Mouse (Mus musculus): Measurements from ENCODE around the gene Cwc27. TPM values are rescaled to one million over a fixed set of nuclear protein-coding genes. Genes with fewer than 3 reads are reported as not detected.

Cwc27 gene
- polyA plus RNA-seq, 1 experiment = 3.6 TPM

DNA sequence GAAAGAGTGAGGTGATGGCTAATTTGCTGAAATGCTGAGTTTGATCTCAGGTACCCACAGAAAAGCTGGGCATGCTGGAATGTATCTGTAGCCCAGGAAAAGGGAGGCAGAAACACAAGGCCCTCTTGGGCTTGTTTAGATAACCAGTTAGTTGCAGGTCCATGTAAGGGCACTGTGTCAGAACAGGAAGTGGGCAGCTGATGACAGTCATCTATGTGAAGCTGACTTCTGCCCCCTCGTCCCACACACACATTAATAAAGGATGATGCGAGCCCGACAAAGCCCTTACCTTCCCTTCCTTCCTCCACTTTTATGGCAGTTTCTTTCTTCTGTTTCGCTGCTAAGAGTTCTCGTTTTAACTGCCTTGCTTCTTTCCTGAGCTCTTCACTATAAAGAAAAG lies 96.8 kb downstream of the Cwc27 start:
- TF ChIP-seq GATA1 (IDR thresholded peaks at IDR 0.05; ENCODE audit: borderline replicate concordance, low read length) (no peak), FLI1 (IDR thresholded peaks at IDR 0.05; ENCODE audit: low read length) (no peak)
- Histone ChIP-seq H3K4me3 (replicated peaks) (peak overlapping the region; percentile 53), H3K27me3 (replicated peaks) (no peaks in the 10 kb centered on the region), H3K9me3 (no peaks in the 10 kb centered on the region), H3K4me1 (peaks cover 23% of the 10 kb centered on the region), H3K36me3 (replicated peaks; ENCODE audit: low read length) (peaks cover 13% of the 10 kb centered on the region)

- no peak overlapping the region for H3K4me3 ChIP-seq (replicated peaks)
- H3K27me3 ChIP-seq (replicated peaks) = no peaks in the 10 kb centered on the region
- peaks cover 4% of the 10 kb centered on the region; the same call in 1 of the 2 replicates for H3K4me1 ChIP-seq
- H3K9me3 ChIP-seq = no peaks in the 10 kb centered on the region
- TF ChIP-seq FLI1 (IDR thresholded peaks at IDR 0.05; ENCODE audit: low read length) (no peak), GATA1 (IDR thresholded peaks at IDR 0.05; ENCODE audit: borderline replicate concordance, low read length) (no peak)
- no peaks in the 10 kb centered on the region for H3K36me3 ChIP-seq (replicated peaks; ENCODE audit: low read length)
Measured at GRCm38 (mm10) chr13:104694612-104695355, 122.2 kb downstream of the Cwc27 start.

DNA sequence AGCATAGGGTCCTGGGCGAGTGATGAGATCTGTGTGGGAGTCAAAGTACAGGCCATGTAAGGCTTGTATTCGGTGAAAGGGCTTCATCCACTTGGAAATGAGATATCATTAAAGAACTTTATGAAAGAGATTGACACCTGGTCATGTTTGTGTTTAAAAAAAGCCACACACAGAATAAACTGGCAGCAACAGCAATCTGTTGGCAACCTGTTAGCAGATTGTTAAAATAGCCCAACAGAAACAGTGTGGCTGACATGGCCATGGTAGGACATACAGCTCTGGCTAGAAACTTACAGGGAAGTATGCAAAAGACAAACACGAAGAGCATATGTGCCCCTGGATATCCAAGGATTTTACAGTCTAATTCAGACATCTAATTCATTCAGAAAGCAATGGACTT lies 124.2 kb downstream of the Cwc27 start:
- Histone ChIP-seq H3K4me3 (replicated peaks) (no peak overlapping the region), H3K27me3 (replicated peaks) (no peaks in the 10 kb centered on the region), H3K36me3 (replicated peaks; ENCODE audit: low read length) (no peaks in the 10 kb centered on the region), H3K4me1 (peaks cover 4% of the 10 kb centered on the region; the same call in 1 of the 2 replicates), H3K9me3 (no peaks in the 10 kb centered on the region)
- TF ChIP-seq FLI1 (IDR thresholded peaks at IDR 0.05; ENCODE audit: low read length) (no peak), GATA1 (IDR thresholded peaks at IDR 0.05; ENCODE audit: borderline replicate concordance, low read length) (no peak)

- peaks cover 13% of the 10 kb centered on the region for H3K4me1 ChIP-seq
- H3K36me3 ChIP-seq (replicated peaks; ENCODE audit: low read length) = no peaks in the 10 kb centered on the region
- no peaks in the 10 kb centered on the region for H3K27me3 ChIP-seq (replicated peaks)
- no peaks in the 10 kb centered on the region for H3K9me3 ChIP-seq
- TF ChIP-seq GATA1 (IDR thresholded peaks at IDR 0.05; ENCODE audit: borderline replicate concordance, low read length) = no peak
- TF ChIP-seq FLI1 (IDR thresholded peaks at IDR 0.05; ENCODE audit: low read length) = no peak
- H3K4me3 ChIP-seq (replicated peaks) = no peak overlapping the region
Measured at GRCm38 (mm10) chr13:104685537-104685936, 131.4 kb downstream of the Cwc27 start.

DNA sequence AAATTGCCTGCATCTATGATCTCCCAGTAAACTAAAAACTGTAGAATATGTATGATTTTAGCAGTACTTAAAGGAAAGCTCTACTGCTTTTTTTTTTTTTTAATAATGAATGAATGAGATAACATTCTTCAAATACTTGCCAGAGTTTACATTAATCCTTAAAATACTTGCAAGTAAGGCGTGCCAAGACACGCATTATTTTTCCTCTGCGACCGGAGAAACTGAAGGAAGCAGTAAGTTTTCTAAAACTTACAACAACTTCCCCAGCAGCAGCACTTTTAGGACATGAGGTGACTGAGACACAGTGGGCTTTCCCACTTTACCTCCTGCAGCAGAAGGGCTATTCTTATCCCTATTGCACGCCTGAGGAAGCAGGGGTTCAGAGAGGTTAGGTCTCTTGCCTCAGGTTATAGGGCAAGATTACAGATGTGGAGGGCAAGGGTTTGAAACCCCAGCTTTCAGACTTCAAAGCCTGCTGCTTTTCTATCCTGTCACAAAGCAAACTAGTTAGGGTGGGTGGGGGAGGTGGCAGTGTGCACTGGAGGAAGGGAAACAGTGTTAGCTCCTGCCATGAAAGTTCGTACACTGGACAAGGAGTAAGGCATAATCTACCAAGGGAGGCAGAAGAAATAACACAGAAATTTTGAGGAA lies 132.5 kb downstream of the Cwc27 start:
- no peaks in the 10 kb centered on the region for H3K36me3 ChIP-seq (replicated peaks; ENCODE audit: low read length)
- H3K27me3 ChIP-seq (replicated peaks) = no peaks in the 10 kb centered on the region
- H3K4me1 ChIP-seq = peaks cover 13% of the 10 kb centered on the region
- no peak for TF ChIP-seq GATA1 (IDR thresholded peaks at IDR 0.05; ENCODE audit: borderline replicate concordance, low read length)
- no peak for TF ChIP-seq FLI1 (IDR thresholded peaks at IDR 0.05; ENCODE audit: low read length)
- H3K4me3 ChIP-seq (replicated peaks) = no peak overlapping the region
- H3K9me3 ChIP-seq = no peaks in the 10 kb centered on the region

DNA sequence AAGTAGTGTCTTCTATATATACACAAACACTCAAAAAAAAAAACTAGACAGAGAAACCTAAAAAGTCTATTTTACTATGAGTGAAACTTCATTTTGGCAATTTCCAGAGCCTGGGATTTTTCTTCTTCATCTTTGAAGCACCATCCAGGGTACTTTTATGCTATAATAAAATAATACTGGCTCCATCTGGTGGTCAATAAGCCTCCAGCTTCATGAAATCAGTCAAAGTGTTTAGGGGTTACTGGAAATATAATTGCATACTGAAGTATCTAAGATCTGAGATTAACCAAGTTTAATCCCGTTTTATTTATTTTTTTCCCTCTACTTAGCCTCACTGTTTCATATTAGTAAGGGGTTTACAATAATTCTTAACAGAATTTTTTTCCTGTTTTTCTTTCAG lies 135.7 kb downstream of the Cwc27 start:
- H3K36me3 ChIP-seq (replicated peaks; ENCODE audit: low read length) = no peaks in the 10 kb centered on the region
- no peak overlapping the region for H3K4me3 ChIP-seq (replicated peaks)
- H3K4me1 ChIP-seq = peaks cover 13% of the 10 kb centered on the region
- TF ChIP-seq GATA1 (IDR thresholded peaks at IDR 0.05; ENCODE audit: borderline replicate concordance, low read length) = no peak
- TF ChIP-seq FLI1 (IDR thresholded peaks at IDR 0.05; ENCODE audit: low read length) = no peak
- H3K9me3 ChIP-seq = peaks cover 8% of the 10 kb centered on the region
- no peaks in the 10 kb centered on the region for H3K27me3 ChIP-seq (replicated peaks)

GRCm38 (mm10) chr13:104661188-104661587 lies 155.8 kb downstream of the Cwc27 start:
- H3K36me3 ChIP-seq (replicated peaks; ENCODE audit: low read length) = peaks cover 31% of the 10 kb centered on the region
- H3K27me3 ChIP-seq (replicated peaks) = no peaks in the 10 kb centered on the region
- H3K9me3 ChIP-seq = no peaks in the 10 kb centered on the region
- TF ChIP-seq GATA1 (IDR thresholded peaks at IDR 0.05; ENCODE audit: borderline replicate concordance, low read length) (no peak), FLI1 (IDR thresholded peaks at IDR 0.05; ENCODE audit: low read length) (no peak)
- H3K4me3 ChIP-seq (replicated peaks) = no peak overlapping the region
- H3K4me1 ChIP-seq = peaks cover 9% of the 10 kb centered on the region

GRCm38 (mm10) chr13:104660042-104660680 lies 156.8 kb downstream of the Cwc27 start:
- Histone ChIP-seq H3K36me3 (replicated peaks; ENCODE audit: low read length) (peaks cover 37% of the 10 kb centered on the region), H3K9me3 (no peaks in the 10 kb centered on the region), H3K4me3 (replicated peaks) (no peak overlapping the region), H3K27me3 (replicated peaks) (no peaks in the 10 kb centered on the region), H3K4me1 (peaks cover 9% of the 10 kb centered on the region)
- TF ChIP-seq GATA1 (IDR thresholded peaks at IDR 0.05; ENCODE audit: borderline replicate concordance, low read length) (no peak), FLI1 (IDR thresholded peaks at IDR 0.05; ENCODE audit: low read length) (no peak)

GRCm38 (mm10) chr13:104656666-104657272 lies 160.2 kb downstream of the Cwc27 start:
- Histone ChIP-seq H3K9me3 (no peaks in the 10 kb centered on the region), H3K4me1 (peaks cover 6% of the 10 kb centered on the region), H3K4me3 (replicated peaks) (no peak overlapping the region), H3K36me3 (replicated peaks; ENCODE audit: low read length) (peaks cover 40% of the 10 kb centered on the region), H3K27me3 (replicated peaks) (no peaks in the 10 kb centered on the region)
- no peak for TF ChIP-seq GATA1 (IDR thresholded peaks at IDR 0.05; ENCODE audit: borderline replicate concordance, low read length)
- no peak for TF ChIP-seq FLI1 (IDR thresholded peaks at IDR 0.05; ENCODE audit: low read length)
